Mouse (Mus musculus): ENCODE measurements around the gene Apod. TPM values are rescaled to one million over a fixed set of nuclear protein-coding genes. Genes with fewer than 3 reads are reported as not detected.
"Not testable (repeated sequence)": the region's sequence is repeated elsewhere in the genome, so short reads cannot be mapped to it uniquely, and the experiment has no call there.

Gene Apod
- polyA plus RNA-seq, 1 experiment from 2014 or later: 17.4 TPM

GRCm38 (mm10) chr16:31318418-31318817 is 3.8 kb upstream of the Apod start:
- WGBS: 83% methylated on average over 2 of the region's 2 CpGs
- Histone ChIP-seq H3K4me1 (peaks cover 45% of the 10 kb centered on the region), H3K9me3 (replicated peaks) (no peaks in the 10 kb centered on the region), H3K4me3 (no peak overlapping the region), H3K27me3 (ENCODE audit: low read depth, poor library complexity, severe bottlenecking) (no peaks in the 10 kb centered on the region), H3K27ac (replicated peaks) (no peak overlapping the region), H3K36me3 (no peaks in the 10 kb centered on the region)
- no peak for DNase-seq (ENCODE audit: low spot score)

DNA sequence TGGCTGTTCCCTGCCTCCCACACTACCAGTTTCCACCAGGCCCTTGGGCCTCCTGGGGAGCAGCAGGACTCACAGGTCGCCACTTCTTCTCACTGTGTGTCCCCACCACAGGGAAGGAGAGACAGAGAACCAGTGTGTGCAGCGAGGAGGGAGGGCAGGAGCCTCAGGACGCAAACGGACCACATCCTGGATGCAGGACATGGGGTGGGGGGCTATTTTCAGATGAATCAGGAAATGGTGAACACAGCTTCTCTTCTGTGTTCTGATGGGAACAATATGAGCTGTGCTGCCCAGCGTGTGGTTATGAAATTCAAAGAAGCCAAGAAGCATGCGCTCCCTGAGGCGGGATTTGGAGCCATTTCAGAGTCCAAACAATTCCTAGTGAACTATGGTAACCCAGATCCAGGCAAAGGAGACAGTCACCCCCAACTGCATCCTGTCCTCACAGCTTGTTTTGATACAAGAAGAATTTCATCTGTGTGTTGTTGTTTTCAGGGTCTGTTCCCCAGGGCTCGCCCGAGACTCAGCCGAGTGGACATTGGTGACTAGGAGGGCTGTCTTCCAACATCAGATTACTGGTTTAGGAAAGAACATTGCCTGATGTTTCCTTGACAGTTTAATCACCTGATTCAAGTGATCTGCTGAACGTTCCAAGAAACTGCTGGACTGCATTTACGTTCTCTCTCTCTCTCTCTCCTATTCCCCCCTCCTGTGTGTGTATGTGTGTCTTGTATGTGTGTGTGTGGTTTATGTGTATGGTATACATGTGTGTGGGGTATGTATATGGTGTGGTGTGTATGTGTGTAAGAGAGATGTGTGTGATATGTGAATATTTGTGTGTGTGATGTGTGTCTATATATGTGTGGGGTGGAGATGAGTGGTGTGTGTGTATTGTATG is 1.9 kb upstream of the Apod start:
- not testable (repeated sequence) for H3K4me3 ChIP-seq; H3K27me3 ChIP-seq (ENCODE audit: low read depth, poor library complexity, severe bottlenecking); H3K27ac ChIP-seq (replicated peaks); DNase-seq (ENCODE audit: low spot score); H3K9me3 ChIP-seq (replicated peaks); H3K36me3 ChIP-seq
- peaks cover 37% of the 10 kb centered on the region for H3K4me1 ChIP-seq
- WGBS: 71% methylated on average over 12 of the region's 12 CpGs

GRCm38 (mm10) chr16:31315294-31315693 is 686 bp upstream of the Apod start:
- Histone ChIP-seq H3K4me3 (no peak overlapping the region), H3K27ac (replicated peaks) (no peak overlapping the region; the same call in 1 of the 2 replicates)

GRCm38 (mm10) chr16:31313611-31314010 is 997 bp downstream of the Apod start:
- no peak overlapping the region for H3K4me3 ChIP-seq
- 64% methylated on average over 2 of the region's 2 CpGs for WGBS
- H3K36me3 ChIP-seq: no peaks in the 10 kb centered on the region
- no peak overlapping the region for H3K27ac ChIP-seq (replicated peaks)
- no peak for DNase-seq (ENCODE audit: low spot score)
- peaks cover 31% of the 10 kb centered on the region for H3K4me1 ChIP-seq
- H3K9me3 ChIP-seq (replicated peaks): no peaks in the 10 kb centered on the region
- H3K27me3 ChIP-seq (ENCODE audit: low read depth, poor library complexity, severe bottlenecking): no peaks in the 10 kb centered on the region

More at GRCm38 (mm10) chr16:31315294-31315693, 686 bp upstream of the Apod start:
- DNase-seq (ENCODE audit: low spot score): no peak
- Histone ChIP-seq H3K27me3 (ENCODE audit: low read depth, poor library complexity, severe bottlenecking) (no peaks in the 10 kb centered on the region), H3K9me3 (replicated peaks) (no peaks in the 10 kb centered on the region), H3K36me3 (no peaks in the 10 kb centered on the region), H3K4me1 (peaks cover 34% of the 10 kb centered on the region)
- 84% methylated on average over 4 of the region's 4 CpGs for WGBS

GRCm38 (mm10) chr16:31312296-31312695 is 2.3 kb downstream of the Apod start:
- Histone ChIP-seq H3K36me3 (no peaks in the 10 kb centered on the region), H3K9me3 (replicated peaks) (no peaks in the 10 kb centered on the region), H3K4me3 (no peak overlapping the region), H3K27ac (replicated peaks) (no peak overlapping the region), H3K27me3 (ENCODE audit: low read depth, poor library complexity, severe bottlenecking) (no peaks in the 10 kb centered on the region), H3K4me1 (peaks cover 31% of the 10 kb centered on the region)
- 82% methylated on average over 3 of the region's 3 CpGs for WGBS
- no peak for DNase-seq (ENCODE audit: low spot score)

- WGBS: 74% methylated on average over 5 of the region's 5 CpGs
- Histone ChIP-seq H3K27ac (replicated peaks) (no peak overlapping the region), H3K4me3 (no peak overlapping the region), H3K36me3 (no peaks in the 10 kb centered on the region), H3K9me3 (replicated peaks) (no peaks in the 10 kb centered on the region), H3K4me1 (peaks cover 15% of the 10 kb centered on the region), H3K27me3 (ENCODE audit: low read depth, poor library complexity, severe bottlenecking) (no peaks in the 10 kb centered on the region)
- no peak for DNase-seq (ENCODE audit: low spot score)
Observed at GRCm38 (mm10) chr16:31305199-31305919, 9.2 kb downstream of the Apod start.

DNA sequence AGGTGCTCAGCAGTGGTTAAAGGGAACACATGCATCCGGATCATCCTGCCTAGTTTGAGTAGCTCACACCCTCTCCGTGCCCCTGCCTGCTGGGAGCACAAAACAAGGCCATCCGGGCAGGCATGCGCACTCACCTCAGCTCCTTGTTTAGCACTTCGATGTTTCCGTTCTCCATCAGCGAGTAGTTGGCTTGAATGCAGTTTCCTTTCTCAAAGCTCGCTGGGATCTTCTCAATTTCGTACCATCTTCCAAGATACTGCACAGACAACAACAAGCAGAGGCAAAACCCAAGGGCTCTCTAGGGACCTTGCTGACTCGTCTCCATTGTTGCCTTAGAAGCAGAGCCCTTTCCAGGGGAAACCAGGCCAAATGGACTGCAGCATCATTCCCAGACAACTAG is 11.3 kb downstream of the Apod start:
- no peaks in the 10 kb centered on the region for H3K9me3 ChIP-seq (replicated peaks)
- no peaks in the 10 kb centered on the region for H3K27me3 ChIP-seq (ENCODE audit: low read depth, poor library complexity, severe bottlenecking)
- DNase-seq (ENCODE audit: low spot score): no peak
- no peaks in the 10 kb centered on the region for H3K36me3 ChIP-seq
- peaks cover 31% of the 10 kb centered on the region for H3K4me1 ChIP-seq
- 76% methylated on average over 10 of the region's 10 CpGs for WGBS
- no peak overlapping the region for H3K4me3 ChIP-seq
- H3K27ac ChIP-seq (replicated peaks): no peak overlapping the region

DNA sequence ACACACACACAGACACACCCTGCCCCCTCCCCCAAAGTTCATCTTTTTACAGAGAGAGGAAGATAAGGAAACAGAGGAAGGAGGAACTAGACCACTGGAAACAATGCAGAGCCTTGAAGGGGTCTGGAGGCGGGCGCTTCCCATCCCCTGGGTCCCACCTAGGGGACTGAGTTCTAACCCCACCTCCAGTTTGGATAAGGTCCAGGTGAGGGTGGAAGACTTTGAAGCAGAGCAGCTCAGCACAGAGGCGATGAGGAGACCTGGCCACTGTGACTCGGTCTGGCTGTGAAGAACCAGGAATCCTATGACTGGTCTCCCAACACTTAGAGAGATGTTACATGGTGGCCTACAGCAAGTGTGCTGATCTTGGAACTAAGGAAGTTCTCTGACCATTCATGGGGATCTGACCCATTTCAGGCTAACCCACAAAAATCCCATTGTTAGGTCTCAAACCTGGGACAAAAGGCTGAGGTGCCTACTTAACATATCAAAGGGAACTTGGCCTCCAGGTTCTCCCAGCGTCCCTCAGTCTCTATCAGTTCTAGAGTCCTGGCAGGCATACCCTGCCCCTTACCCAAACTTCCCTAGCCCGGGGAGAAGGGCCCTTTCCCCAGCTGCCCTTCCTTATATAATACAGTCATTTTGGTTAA is 13.6 kb downstream of the Apod start:
- Histone ChIP-seq H3K4me1 (peaks cover 31% of the 10 kb centered on the region), H3K27me3 (ENCODE audit: low read depth, poor library complexity, severe bottlenecking) (no peaks in the 10 kb centered on the region), H3K4me3 (no peak overlapping the region), H3K9me3 (replicated peaks) (no peaks in the 10 kb centered on the region), H3K36me3 (no peaks in the 10 kb centered on the region), H3K27ac (replicated peaks) (peak overlapping the region; percentile 76)
- no peak for DNase-seq (ENCODE audit: low spot score)
- WGBS: 74% methylated on average over 6 of the region's 6 CpGs

GRCm38 (mm10) chr16:31300467-31300866 is 14.1 kb downstream of the Apod start:
- H3K36me3 ChIP-seq: no peaks in the 10 kb centered on the region
- peaks cover 31% of the 10 kb centered on the region for H3K4me1 ChIP-seq
- 0 out of 2 replicates have a peak overlapping the region, but pooled peaks have one; percentile 9 for H3K4me3 ChIP-seq
- DNase-seq (ENCODE audit: low spot score): peak; percentile 35
- no peaks in the 10 kb centered on the region for H3K27me3 ChIP-seq (ENCODE audit: low read depth, poor library complexity, severe bottlenecking)
- H3K9me3 ChIP-seq (replicated peaks): no peaks in the 10 kb centered on the region
- H3K27ac ChIP-seq (replicated peaks): peak overlapping the region; percentile 76
- WGBS: 22% methylated on average over 7 of the region's 7 CpGs

DNA sequence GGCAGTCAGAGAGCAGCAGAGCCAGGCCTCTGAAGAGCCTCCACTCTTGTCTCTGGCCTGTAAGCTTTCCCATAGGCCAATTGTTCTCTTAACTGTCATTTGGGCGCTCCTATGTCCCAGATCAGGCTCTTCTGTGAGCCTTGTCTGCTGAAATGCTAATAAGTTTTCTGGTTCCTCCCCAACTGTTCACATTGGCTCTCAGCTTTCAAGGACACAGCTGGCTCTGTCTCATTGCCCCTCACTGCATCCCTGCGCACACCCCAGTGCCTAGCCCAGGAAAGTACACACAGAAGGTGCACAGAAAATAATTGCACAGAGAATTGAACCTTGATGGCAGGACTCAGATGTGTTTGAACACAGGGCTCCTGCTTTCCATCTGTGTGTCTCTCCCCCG is 14.7 kb downstream of the Apod start:
- Histone ChIP-seq H3K27me3 (ENCODE audit: low read depth, poor library complexity, severe bottlenecking) (no peaks in the 10 kb centered on the region), H3K36me3 (no peaks in the 10 kb centered on the region), H3K4me1 (peaks cover 27% of the 10 kb centered on the region), H3K27ac (replicated peaks) (peak overlapping the region; percentile 76), H3K9me3 (replicated peaks) (no peaks in the 10 kb centered on the region), H3K4me3 (0 out of 2 replicates have a peak overlapping the region, but pooled peaks have one; percentile 9)
- WGBS: 42% methylated on average over 3 of the region's 3 CpGs
- peak; percentile 36 for DNase-seq (ENCODE audit: low spot score)

DNA sequence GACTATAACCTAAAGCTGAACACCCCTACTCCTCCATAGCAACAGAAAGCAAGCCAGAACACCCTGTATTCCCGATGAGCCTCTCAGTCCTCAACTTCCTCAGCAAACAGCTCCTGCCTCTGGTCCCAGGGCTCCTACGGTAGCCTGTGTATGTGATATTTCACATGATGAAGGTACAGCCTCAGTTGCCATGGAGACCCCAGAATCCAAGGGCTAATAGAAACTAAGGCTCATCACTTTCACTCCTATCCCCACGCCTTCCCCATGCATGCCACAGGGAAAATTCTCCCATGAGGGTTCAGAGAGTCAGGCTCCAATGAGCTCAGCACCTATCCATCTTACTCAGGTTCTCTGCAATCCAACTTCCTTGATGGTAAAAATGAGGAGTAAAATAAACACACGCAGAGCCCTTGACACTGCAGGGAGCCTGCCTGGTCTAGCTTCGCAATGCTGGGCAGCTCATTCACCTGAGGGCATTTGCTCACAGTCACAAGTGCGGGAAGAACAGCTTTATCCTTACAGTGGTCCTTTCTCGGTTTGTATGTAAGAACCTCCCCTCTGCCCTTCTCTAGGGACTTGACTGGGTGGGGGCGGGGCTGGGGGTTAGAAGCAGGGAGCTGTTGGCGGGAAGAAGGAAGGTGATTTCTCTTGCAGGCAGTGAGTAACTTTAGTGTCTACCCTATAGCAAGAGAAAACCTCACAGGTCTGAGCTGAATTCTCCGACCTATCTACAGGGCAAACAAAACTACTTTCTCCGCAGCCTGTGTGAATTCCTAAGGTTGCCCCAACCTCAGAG is 15.2 kb downstream of the Apod start:
- no peak for DNase-seq (ENCODE audit: low spot score)
- Histone ChIP-seq H3K4me1 (peaks cover 27% of the 10 kb centered on the region), H3K27ac (replicated peaks) (peak overlapping the region; percentile 76), H3K9me3 (replicated peaks) (no peaks in the 10 kb centered on the region), H3K27me3 (ENCODE audit: low read depth, poor library complexity, severe bottlenecking) (no peaks in the 10 kb centered on the region), H3K36me3 (no peaks in the 10 kb centered on the region), H3K4me3 (0 out of 2 replicates have a peak overlapping the region, but pooled peaks have one; percentile 11)
- 46% methylated on average over 11 of the region's 11 CpGs for WGBS

DNA sequence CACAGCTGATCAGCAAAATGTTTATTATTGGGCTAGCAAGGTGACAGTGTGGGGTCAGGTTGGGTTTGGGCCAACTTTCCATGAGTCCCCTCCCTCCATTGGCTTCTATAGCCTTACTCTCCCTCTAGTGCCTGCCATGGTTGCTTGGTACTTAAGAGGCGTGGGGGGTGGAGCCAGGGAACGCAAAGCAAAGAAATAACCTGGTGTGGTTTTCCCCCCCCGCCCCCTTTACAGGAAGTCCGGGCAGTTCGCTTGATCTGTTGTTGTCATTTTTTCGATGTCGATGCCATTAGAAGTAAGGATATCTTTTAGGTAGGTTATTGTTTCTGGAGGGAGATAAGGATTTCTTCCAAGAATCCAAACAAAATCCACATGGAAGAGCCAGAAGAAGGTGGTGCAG is 17.5 kb downstream of the Apod start:
- WGBS: 92% methylated on average over 7 of the region's 7 CpGs
- Histone ChIP-seq H3K36me3 (no peaks in the 10 kb centered on the region), H3K4me3 (no peak overlapping the region), H3K4me1 (peaks cover 27% of the 10 kb centered on the region), H3K27me3 (ENCODE audit: low read depth, poor library complexity, severe bottlenecking) (no peaks in the 10 kb centered on the region), H3K27ac (replicated peaks) (no peak overlapping the region), H3K9me3 (replicated peaks) (no peaks in the 10 kb centered on the region)
- no peak for DNase-seq (ENCODE audit: low spot score)

Data from midbrain, embryonic 10.5 days (tissue).